Mouse (Mus musculus) brown adipose tissue, adult 24 weeks (tissue): ENCODE measurements around the gene Hpcal1. TPM values are rescaled to one million over a fixed set of nuclear protein-coding genes. Genes with fewer than 3 reads are reported as not detected.
"Not testable (repeated sequence)": the region's sequence is repeated elsewhere in the genome, so short reads cannot be mapped to it uniquely, and the experiment has no call there.

Source experiments
- H3K27ac ChIP-seq: fragments of 200-500 bp; replicated peaks from 2 replicates; pipeline ENCODE4 v1.5.1; 2012; ENCODE audit warnings: low read depth, mild to moderate bottlenecking, low read length
- H3K4me1 ChIP-seq: fragments of 200-500 bp; 2 replicates; pipeline ENCODE4 v1.6.1; 2012; ENCODE audit warnings: low read length, mixed read lengths; ENCODE audit not compliant: control insufficient read depth, insufficient read depth, insufficient read length
- H3K4me3 ChIP-seq: fragments of 200-500 bp; 2 replicates; pipeline ENCODE4 v1.5.1; 2012; ENCODE audit warnings: low read depth, mild to moderate bottlenecking, low read length, moderate library complexity; ENCODE audit not compliant: insufficient read depth
- polyA plus RNA-seq: library from polyadenylated mRNA; stranded (reverse); fragments of >200 nt; gene quantifications from 2 replicates; pipeline ENCODE4 v1.2.4, GENCODE M21; 2012; ENCODE audit not compliant: missing spikeins, insufficient read depth, insufficient read length

Hpcal1 gene
- polyA plus RNA-seq, 1 experiment, result 8.0 TPM

GRCm38 (mm10) chr12:17762286-17762933 is 71.8 kb downstream of the Hpcal1 start:
- Histone ChIP-seq H3K27ac (no peak overlapping the region), H3K4me1 (peaks cover 39% of the 10 kb centered on the region), H3K4me3 (no peak overlapping the region)

DNA sequence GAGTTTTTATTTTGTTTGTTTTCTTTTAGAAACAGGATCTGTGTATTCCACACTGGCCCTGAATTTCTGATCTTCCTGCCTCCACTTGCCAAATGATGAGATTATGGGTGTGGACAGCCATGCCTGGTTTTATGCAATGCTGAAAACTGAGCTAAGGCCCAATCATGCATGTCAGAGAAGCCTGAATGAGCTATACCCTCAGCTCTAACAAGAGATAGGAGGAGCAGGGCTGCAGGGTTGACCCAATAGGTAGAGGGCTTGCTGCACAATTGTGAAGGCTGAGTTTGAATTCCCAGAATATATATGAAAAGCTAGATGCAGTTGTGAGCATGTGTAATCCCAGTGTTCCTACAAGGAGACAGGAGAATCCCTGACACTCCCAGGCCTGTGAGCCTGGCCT is 72.4 kb downstream of the Hpcal1 start:
- Histone ChIP-seq H3K27ac (no peak overlapping the region), H3K4me3 (no peak overlapping the region), H3K4me1 (peaks cover 39% of the 10 kb centered on the region)

GRCm38 (mm10) chr12:17764005-17764404 is 73.3 kb downstream of the Hpcal1 start:
- no peak overlapping the region for H3K4me3 ChIP-seq
- peaks cover 39% of the 10 kb centered on the region for H3K4me1 ChIP-seq
- H3K27ac ChIP-seq, result 0 out of 2 replicates have a peak overlapping the region, but pooled peaks have one; percentile 20

DNA sequence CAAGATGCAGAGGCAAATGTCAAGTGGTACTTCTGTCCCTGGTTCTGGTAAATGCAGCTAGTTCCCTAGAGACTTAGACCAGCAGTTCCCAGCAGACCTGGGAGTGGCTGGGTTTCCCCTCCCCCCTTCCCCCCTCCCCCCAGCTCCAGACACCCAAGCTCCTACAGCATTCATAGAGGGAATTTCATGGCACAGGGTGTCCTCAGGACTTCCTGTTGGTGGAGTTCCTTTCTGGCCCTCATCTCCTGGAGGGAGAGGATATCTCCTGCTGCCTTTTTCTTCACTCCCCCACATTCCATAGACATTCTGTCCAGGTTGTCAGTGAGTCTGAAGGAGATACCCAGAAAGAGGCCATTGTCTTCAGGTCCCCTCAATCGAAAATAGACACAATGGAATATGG is 76.9 kb downstream of the Hpcal1 start:
- H3K4me3 ChIP-seq, result not testable (repeated sequence)
- H3K4me1 ChIP-seq, result peaks cover 55% of the 10 kb centered on the region
- peak overlapping the region; percentile 47 for H3K27ac ChIP-seq

- Histone ChIP-seq H3K4me1 (peaks cover 40% of the 10 kb centered on the region), H3K4me3 (no peak overlapping the region), H3K27ac (peak overlapping the region; percentile 88)
Measured at GRCm38 (mm10) chr12:17769476-17770172, 79.0 kb downstream of the Hpcal1 start.

DNA sequence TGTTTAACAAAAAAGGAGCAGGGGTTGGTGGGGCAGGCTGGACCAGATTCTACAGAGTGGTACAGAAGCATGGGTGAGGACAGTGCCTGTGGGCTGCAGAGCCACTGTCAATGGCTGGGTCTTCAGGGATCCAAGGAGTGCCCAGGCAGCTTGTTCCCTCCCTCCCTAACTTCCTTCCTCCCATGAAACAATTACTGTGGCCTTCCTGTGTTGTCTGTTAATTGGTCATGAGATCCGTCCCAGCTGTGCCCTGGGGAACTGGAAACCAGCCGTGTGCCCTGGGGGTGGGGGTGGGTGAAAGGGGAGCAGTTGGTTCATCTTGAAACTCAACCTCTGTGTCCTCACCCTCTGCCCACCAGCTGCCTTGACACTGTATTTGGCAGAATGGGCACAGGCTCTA is 79.9 kb downstream of the Hpcal1 start:
- Histone ChIP-seq H3K4me3 (no peak overlapping the region), H3K4me1 (peaks cover 32% of the 10 kb centered on the region), H3K27ac (peak overlapping the region; percentile 88)

- H3K4me1 ChIP-seq, result peaks cover 30% of the 10 kb centered on the region
- H3K4me3 ChIP-seq, H3K27ac ChIP-seq: not testable (repeated sequence)
Measured at GRCm38 (mm10) chr12:17773721-17774120, 83.1 kb downstream of the Hpcal1 start.

GRCm38 (mm10) chr12:17774842-17775241 is 84.2 kb downstream of the Hpcal1 start:
- not testable (repeated sequence) for H3K4me3 ChIP-seq, H3K27ac ChIP-seq
- peaks cover 28% of the 10 kb centered on the region for H3K4me1 ChIP-seq

- no peak overlapping the region for H3K4me3 ChIP-seq
- no peak overlapping the region for H3K27ac ChIP-seq
- peaks cover 6% of the 10 kb centered on the region for H3K4me1 ChIP-seq
Measured at GRCm38 (mm10) chr12:17778320-17778719, 87.7 kb downstream of the Hpcal1 start.

DNA sequence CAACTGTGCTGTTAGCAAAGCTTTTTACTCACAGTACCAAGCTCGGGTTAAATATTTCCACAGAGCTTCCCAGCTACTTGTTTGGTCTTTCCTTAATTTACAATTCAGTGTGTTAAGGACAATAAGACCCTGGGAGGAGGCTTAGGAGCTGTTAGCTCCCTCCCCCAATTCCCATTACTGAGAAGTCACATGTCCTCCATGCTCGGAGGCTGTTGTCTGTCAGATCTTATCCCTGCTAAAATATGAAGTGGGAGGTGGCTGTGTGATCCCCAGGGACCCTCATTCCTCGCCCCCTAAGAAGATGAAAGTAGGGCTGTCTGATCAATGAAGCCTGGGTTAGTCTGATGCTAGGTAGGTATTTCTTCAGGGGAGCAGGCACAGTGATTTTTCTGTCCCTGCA is 88.4 kb downstream of the Hpcal1 start:
- Histone ChIP-seq H3K4me1 (peaks cover 3% of the 10 kb centered on the region), H3K4me3 (no peak overlapping the region), H3K27ac (no peak overlapping the region)

GRCm38 (mm10) chr12:17789486-17789885 is 98.8 kb downstream of the Hpcal1 start:
- Histone ChIP-seq H3K4me3 (no peak overlapping the region), H3K27ac (no peak overlapping the region), H3K4me1 (no peaks in the 10 kb centered on the region)

- Histone ChIP-seq H3K4me1 (no peaks in the 10 kb centered on the region), H3K4me3 (no peak overlapping the region), H3K27ac (no peak overlapping the region)
Measured at GRCm38 (mm10) chr12:17791111-17791510, 100.5 kb downstream of the Hpcal1 start.

- no peak overlapping the region for H3K27ac ChIP-seq
- no peaks in the 10 kb centered on the region for H3K4me1 ChIP-seq
- H3K4me3 ChIP-seq, result no peak overlapping the region
Measured at GRCm38 (mm10) chr12:17792756-17793155, 102.1 kb downstream of the Hpcal1 start.

- no peaks in the 10 kb centered on the region for H3K4me1 ChIP-seq
- no peak overlapping the region for H3K27ac ChIP-seq
- no peak overlapping the region for H3K4me3 ChIP-seq
Measured at GRCm38 (mm10) chr12:17795660-17796278, 105.1 kb downstream of the Hpcal1 start.

- H3K27ac ChIP-seq, H3K4me1 ChIP-seq, H3K4me3 ChIP-seq: not testable (repeated sequence)
Measured at GRCm38 (mm10) chr12:17798261-17798660, 107.6 kb downstream of the Hpcal1 start.

DNA sequence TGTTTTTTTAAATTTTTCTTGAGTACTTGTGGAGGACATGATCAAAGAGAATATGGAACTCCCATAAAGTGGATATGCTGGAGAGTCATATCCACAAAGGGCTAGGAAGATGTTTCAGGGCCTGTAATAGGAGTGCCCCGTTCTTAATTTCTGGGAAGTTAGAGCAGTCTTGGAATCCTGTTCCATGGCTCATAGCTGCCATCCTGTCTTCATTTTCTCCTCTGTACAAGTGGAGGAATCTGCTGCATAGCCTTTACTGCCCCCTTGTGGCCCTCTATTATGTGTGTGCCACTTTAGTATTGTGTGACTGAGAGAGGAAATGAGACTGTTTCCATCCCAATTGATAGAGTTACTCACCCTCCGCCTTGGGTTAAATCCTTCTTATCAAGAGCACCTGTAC is 117.9 kb downstream of the Hpcal1 start:
- Histone ChIP-seq H3K4me1 (no peaks in the 10 kb centered on the region), H3K4me3 (no peak overlapping the region), H3K27ac (no peak overlapping the region)
